Mouse (Mus musculus) CD8-positive naive resting alpha-beta T cell, adult 2 months (primary cell): Measurements from ENCODE around the gene Adam1b.
"Not testable (repeated sequence)": the region's sequence is repeated elsewhere in the genome, so short reads cannot be mapped to it uniquely, and the experiment has no call there.

Source experiments
- DNase-seq, 2 experiments: peaks; one replicate each; pipeline ENCODE4 v3.0.0; 2022; ENCODE audit warnings: low read depth in 2 of 2, low spot score in 2 of 2

Adam1b gene

GRCm38 (mm10) chr5:121503231-121503630 is at the start of gene Adam1b:
Gene Adam1b, minus strand, starts transcription at chr5:121503435.
- no peak for DNase-seq

- DNase-seq: no peak
These were observed 46.0 kb upstream of the Adam1b start for GRCm38 (mm10) chr5:121549196-121549595.

GRCm38 (mm10) chr5:121547084-121547483 is 43.8 kb upstream of the Adam1b start:
- no peak for DNase-seq

GRCm38 (mm10) chr5:121546530-121546895 is 43.3 kb upstream of the Adam1b start:
- DNase-seq: peak; percentile 14 to 30

GRCm38 (mm10) chr5:121545793-121546529 is 42.7 kb upstream of the Adam1b start, which contains the start of gene Mapkapk5:
Gene Mapkapk5, minus strand, starts transcription at chr5:121545905.
- DNase-seq: peak; percentile 96 to 98

- peak; percentile 44 to 45 for DNase-seq
These were observed 41.9 kb upstream of the Adam1b start, which contains the start of the genes Adam1a and Gm42878 for GRCm38 (mm10) chr5:121544910-121545792. Gene Adam1a, minus strand, starts transcription at chr5:121545482. Gene Gm42878, minus strand, starts transcription at chr5:121545482.

GRCm38 (mm10) chr5:121543370-121543769 is 40.1 kb upstream of the Adam1b start:
- DNase-seq: no peak

GRCm38 (mm10) chr5:121541235-121541634 is 38.0 kb upstream of the Adam1b start:
- no peak for DNase-seq

GRCm38 (mm10) chr5:121540066-121540465 is 36.8 kb upstream of the Adam1b start:
- no peak for DNase-seq

- no peak for DNase-seq
These were observed 34.4 kb upstream of the Adam1b start for GRCm38 (mm10) chr5:121537588-121537987.

GRCm38 (mm10) chr5:121536921-121537555 is 33.8 kb upstream of the Adam1b start:
- DNase-seq: no peak

GRCm38 (mm10) chr5:121535116-121535515 is 31.9 kb upstream of the Adam1b start:
- DNase-seq: no peak

- peak in 1 of 2 experiments; percentile 31 for DNase-seq
These were observed 31.3 kb upstream of the Adam1b start for GRCm38 (mm10) chr5:121534521-121534920.

GRCm38 (mm10) chr5:121526961-121527360 is 23.7 kb upstream of the Adam1b start:
- no peak for DNase-seq

GRCm38 (mm10) chr5:121526526-121526925 is 23.3 kb upstream of the Adam1b start:
- DNase-seq: no peak

GRCm38 (mm10) chr5:121525774-121526450 is 22.7 kb upstream of the Adam1b start:
- no peak for DNase-seq

GRCm38 (mm10) chr5:121519758-121520157 is 16.5 kb upstream of the Adam1b start:
- not testable (repeated sequence) for DNase-seq

GRCm38 (mm10) chr5:121518983-121519382 is 15.7 kb upstream of the Adam1b start:
- no peak for DNase-seq

GRCm38 (mm10) chr5:121510009-121510408 is 6.8 kb upstream of the Adam1b start:
- no peak for DNase-seq

GRCm38 (mm10) chr5:121506846-121507245 is 3.6 kb upstream of the Adam1b start:
- no peak for DNase-seq
